Mouse (Mus musculus): ENCODE results near the gene Iqcf6. TPM values are rescaled to one million over a fixed set of nuclear protein-coding genes. Genes with fewer than 3 reads are reported as not detected.
A peak's percentile ranks its signal among the peaks of the same experiment; 100 is the strongest.

Iqcf6 gene
- polyA plus RNA-seq, 1 experiment from 2014 or later, result not detected

- Histone ChIP-seq H3K27me3 (ENCODE audit: control insufficient read depth, insufficient read depth, low read depth, low read length) (no peaks in the 10 kb centered on the region), H3K9ac (ENCODE audit: low read length) (no peak overlapping the region), H3K9me3 (ENCODE audit: control insufficient read depth, low read length) (no peaks in the 10 kb centered on the region), H3K27ac (ENCODE audit: low read length) (no peak overlapping the region), H3K4me1 (replicated peaks; ENCODE audit: control insufficient read depth, insufficient read depth, low read length) (no peaks in the 10 kb centered on the region), H3K4me3 (ENCODE audit: low read length) (no peak overlapping the region), H3K36me3 (ENCODE audit: control insufficient read depth, insufficient read depth, low read length) (no peaks in the 10 kb centered on the region), H3K4me2 (ENCODE audit: low read depth, low read length) (no peak overlapping the region)
- ATAC-seq (ENCODE audit: low read depth), result no peak
- WGBS, result 65% methylated on average over 27 of the region's 27 CpGs
Measured at GRCm38 (mm10) chr9:106647226-106647625, 20.8 kb downstream of the Iqcf6 start.

- peaks cover 1% of the 10 kb centered on the region; the same call in 1 of the 2 replicates for H3K36me3 ChIP-seq (ENCODE audit: control insufficient read depth, insufficient read depth, low read length)
- H3K4me1 ChIP-seq (replicated peaks; ENCODE audit: control insufficient read depth, insufficient read depth, low read length), result peaks cover 7% of the 10 kb centered on the region
- peaks cover 18% of the 10 kb centered on the region for H3K27me3 ChIP-seq (ENCODE audit: control insufficient read depth, insufficient read depth, low read depth, low read length)
- H3K9me3 ChIP-seq (ENCODE audit: control insufficient read depth, low read length), result no peaks in the 10 kb centered on the region
- WGBS, result 59% methylated on average over 1 of the region's 1 CpGs
- ATAC-seq (ENCODE audit: low read depth), result no peak
- no peak overlapping the region for H3K4me3 ChIP-seq (ENCODE audit: low read length)
- H3K27ac ChIP-seq (ENCODE audit: low read length), result no peak overlapping the region
- no peak overlapping the region for H3K4me2 ChIP-seq (ENCODE audit: low read depth, low read length)
- no peak overlapping the region for H3K9ac ChIP-seq (ENCODE audit: low read length)
Measured at GRCm38 (mm10) chr9:106652720-106653119, 26.3 kb downstream of the Iqcf6 start.

- H3K36me3 ChIP-seq (ENCODE audit: control insufficient read depth, insufficient read depth, low read length), result peaks cover 11% of the 10 kb centered on the region
- peak within 1 kb of the TSS; percentile 51 for H3K4me2 ChIP-seq (ENCODE audit: low read depth, low read length)
- peak; percentile 82 for ATAC-seq (ENCODE audit: low read depth)
- no peaks in the 10 kb centered on the region for H3K9me3 ChIP-seq (ENCODE audit: control insufficient read depth, low read length)
- WGBS, result 1% methylated on average over 29 of the region's 44 CpGs
- peaks cover 7% of the 10 kb centered on the region for H3K4me1 ChIP-seq (replicated peaks; ENCODE audit: control insufficient read depth, insufficient read depth, low read length)
- H3K27ac ChIP-seq (ENCODE audit: low read length), result no peak within 1 kb of the TSS
- H3K4me3 ChIP-seq (ENCODE audit: low read length), result peak within 1 kb of the TSS; percentile 32
- peaks cover 18% of the 10 kb centered on the region for H3K27me3 ChIP-seq (ENCODE audit: control insufficient read depth, insufficient read depth, low read depth, low read length)
- H3K9ac ChIP-seq (ENCODE audit: low read length), result no peak within 1 kb of the TSS
Measured at GRCm38 (mm10) chr9:106655884-106656720, 29.7 kb downstream of the Iqcf6 start, which contains the start of gene Grm2. Grm2 (minus strand) TSS chr9:106656082.

GRCm38 (mm10) chr9:106656820-106657219, 30.4 kb downstream of the Iqcf6 start:
- no peak for ATAC-seq (ENCODE audit: low read depth)
- no peaks in the 10 kb centered on the region for H3K9me3 ChIP-seq (ENCODE audit: control insufficient read depth, low read length)
- 29% methylated on average over 5 of the region's 5 CpGs for whole genome bisulfite sequencing
- peaks cover 18% of the 10 kb centered on the region for H3K27me3 ChIP-seq (ENCODE audit: control insufficient read depth, insufficient read depth, low read depth, low read length)
- no peak overlapping the region for H3K4me2 ChIP-seq (ENCODE audit: low read depth, low read length)
- no peak overlapping the region for H3K9ac ChIP-seq (ENCODE audit: low read length)
- peaks cover 7% of the 10 kb centered on the region for H3K4me1 ChIP-seq (replicated peaks; ENCODE audit: control insufficient read depth, insufficient read depth, low read length)
- H3K36me3 ChIP-seq (ENCODE audit: control insufficient read depth, insufficient read depth, low read length), result peaks cover 13% of the 10 kb centered on the region
- H3K27ac ChIP-seq (ENCODE audit: low read length), result no peak overlapping the region
- H3K4me3 ChIP-seq (ENCODE audit: low read length), result no peak overlapping the region

GRCm38 (mm10) chr9:106657592-106657991, 31.2 kb downstream of the Iqcf6 start:
- Histone ChIP-seq H3K27me3 (ENCODE audit: control insufficient read depth, insufficient read depth, low read depth, low read length) (peaks cover 18% of the 10 kb centered on the region), H3K27ac (ENCODE audit: low read length) (no peak overlapping the region), H3K9ac (ENCODE audit: low read length) (no peak overlapping the region), H3K4me2 (ENCODE audit: low read depth, low read length) (no peak overlapping the region), H3K4me1 (replicated peaks; ENCODE audit: control insufficient read depth, insufficient read depth, low read length) (peaks cover 7% of the 10 kb centered on the region), H3K36me3 (ENCODE audit: control insufficient read depth, insufficient read depth, low read length) (peaks cover 18% of the 10 kb centered on the region), H3K4me3 (ENCODE audit: low read length) (no peak overlapping the region), H3K9me3 (ENCODE audit: control insufficient read depth, low read length) (no peaks in the 10 kb centered on the region)
- 28% methylated on average over 5 of the region's 5 CpGs for WGBS
- ATAC-seq (ENCODE audit: low read depth), result no peak

- Histone ChIP-seq H3K4me2 (ENCODE audit: low read depth, low read length) (no peak overlapping the region), H3K9ac (ENCODE audit: low read length) (no peak overlapping the region), H3K4me3 (ENCODE audit: low read length) (no peak overlapping the region), H3K27me3 (ENCODE audit: control insufficient read depth, insufficient read depth, low read depth, low read length) (peaks cover 15% of the 10 kb centered on the region), H3K36me3 (ENCODE audit: control insufficient read depth, insufficient read depth, low read length) (peaks cover 18% of the 10 kb centered on the region), H3K27ac (ENCODE audit: low read length) (no peak overlapping the region), H3K4me1 (replicated peaks; ENCODE audit: control insufficient read depth, insufficient read depth, low read length) (peaks cover 7% of the 10 kb centered on the region), H3K9me3 (ENCODE audit: control insufficient read depth, low read length) (no peaks in the 10 kb centered on the region)
- no peak for ATAC-seq (ENCODE audit: low read depth)
- WGBS, result 78% methylated on average over 7 of the region's 7 CpGs
Measured at GRCm38 (mm10) chr9:106659441-106659840, 33.1 kb downstream of the Iqcf6 start.

GRCm38 (mm10) chr9:106659935-106660334, 33.6 kb downstream of the Iqcf6 start:
- peaks cover 18% of the 10 kb centered on the region for H3K36me3 ChIP-seq (ENCODE audit: control insufficient read depth, insufficient read depth, low read length)

GRCm38 (mm10) chr9:106663200-106663599, 36.8 kb downstream of the Iqcf6 start:
- Histone ChIP-seq H3K4me1 (replicated peaks; ENCODE audit: control insufficient read depth, insufficient read depth, low read length) (no peaks in the 10 kb centered on the region), H3K27ac (ENCODE audit: low read length) (no peak overlapping the region), H3K9ac (ENCODE audit: low read length) (no peak overlapping the region), H3K27me3 (ENCODE audit: control insufficient read depth, insufficient read depth, low read depth, low read length) (no peaks in the 10 kb centered on the region), H3K36me3 (ENCODE audit: control insufficient read depth, insufficient read depth, low read length) (peaks cover 14% of the 10 kb centered on the region), H3K4me2 (ENCODE audit: low read depth, low read length) (no peak overlapping the region), H3K4me3 (ENCODE audit: low read length) (no peak overlapping the region), H3K9me3 (ENCODE audit: control insufficient read depth, low read length) (no peaks in the 10 kb centered on the region)
- ATAC-seq (ENCODE audit: low read depth), result no peak
- 80% methylated on average over 6 of the region's 6 CpGs for WGBS

More at GRCm38 (mm10) chr9:106659935-106660334, 33.6 kb downstream of the Iqcf6 start:
- WGBS, result 76% methylated on average over 1 of the region's 1 CpGs
- Histone ChIP-seq H3K4me1 (replicated peaks; ENCODE audit: control insufficient read depth, insufficient read depth, low read length) (peaks cover 7% of the 10 kb centered on the region), H3K27me3 (ENCODE audit: control insufficient read depth, insufficient read depth, low read depth, low read length) (peaks cover 10% of the 10 kb centered on the region), H3K4me2 (ENCODE audit: low read depth, low read length) (no peak overlapping the region), H3K4me3 (ENCODE audit: low read length) (no peak overlapping the region), H3K27ac (ENCODE audit: low read length) (no peak overlapping the region), H3K9me3 (ENCODE audit: control insufficient read depth, low read length) (no peaks in the 10 kb centered on the region), H3K9ac (ENCODE audit: low read length) (no peak overlapping the region)
- ATAC-seq (ENCODE audit: low read depth), result no peak

- Histone ChIP-seq H3K4me2 (ENCODE audit: low read depth, low read length) (no peak overlapping the region), H3K36me3 (ENCODE audit: control insufficient read depth, insufficient read depth, low read length) (peaks cover 12% of the 10 kb centered on the region), H3K27ac (ENCODE audit: low read length) (no peak overlapping the region), H3K9ac (ENCODE audit: low read length) (no peak overlapping the region), H3K27me3 (ENCODE audit: control insufficient read depth, insufficient read depth, low read depth, low read length) (no peaks in the 10 kb centered on the region), H3K4me3 (ENCODE audit: low read length) (no peak overlapping the region), H3K4me1 (replicated peaks; ENCODE audit: control insufficient read depth, insufficient read depth, low read length) (no peaks in the 10 kb centered on the region), H3K9me3 (ENCODE audit: control insufficient read depth, low read length) (no peaks in the 10 kb centered on the region)
- WGBS, result 78% methylated on average over 4 of the region's 4 CpGs
- no peak for ATAC-seq (ENCODE audit: low read depth)
Measured at GRCm38 (mm10) chr9:106664433-106664832, 38.1 kb downstream of the Iqcf6 start.
